Mouse (Mus musculus) ES-CJ7 (cell line): ENCODE results near the gene Themis2.
"Not testable (repeated sequence)": the region's sequence is repeated elsewhere in the genome, so short reads cannot be mapped to it uniquely, and the experiment has no call there.

Experiments used
- DNase-seq: peaks from one replicate; pipeline ENCODE4 v3.0.0; 2011; ENCODE audit warnings: low read depth, low spot score

Themis2 gene

GRCm38 (mm10) chr4:132799845-132800244, 3.7 kb upstream of the Themis2 start:
- no peak for DNase-seq

GRCm38 (mm10) chr4:132798666-132799065, 2.5 kb upstream of the Themis2 start:
- not testable (repeated sequence) for DNase-seq

- no peak for DNase-seq
Measured at GRCm38 (mm10) chr4:132798028-132798427, 1.8 kb upstream of the Themis2 start.

DNA sequence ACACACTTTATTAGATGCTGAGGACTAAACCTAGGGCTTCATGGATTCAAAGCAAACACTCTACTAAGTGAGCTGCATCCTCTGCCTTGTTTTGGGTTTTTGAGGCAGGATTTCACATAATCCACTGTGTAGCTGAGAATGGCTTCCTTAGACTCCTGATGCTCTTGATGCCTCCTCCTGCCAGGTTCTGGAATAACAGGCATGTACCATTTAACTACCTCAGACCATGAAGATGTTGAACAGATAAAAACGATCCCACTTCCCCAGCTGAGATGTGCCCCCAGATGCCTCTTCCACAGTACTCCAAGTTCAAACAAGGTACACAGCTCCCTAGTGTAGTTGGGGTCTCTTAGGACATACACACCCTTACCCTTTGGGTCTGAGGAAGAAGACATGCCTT, 1.3 kb upstream of the Themis2 start:
- no peak for DNase-seq

- no peak for DNase-seq
Measured at GRCm38 (mm10) chr4:132795171-132795570, 1.0 kb downstream of the Themis2 start.

DNA sequence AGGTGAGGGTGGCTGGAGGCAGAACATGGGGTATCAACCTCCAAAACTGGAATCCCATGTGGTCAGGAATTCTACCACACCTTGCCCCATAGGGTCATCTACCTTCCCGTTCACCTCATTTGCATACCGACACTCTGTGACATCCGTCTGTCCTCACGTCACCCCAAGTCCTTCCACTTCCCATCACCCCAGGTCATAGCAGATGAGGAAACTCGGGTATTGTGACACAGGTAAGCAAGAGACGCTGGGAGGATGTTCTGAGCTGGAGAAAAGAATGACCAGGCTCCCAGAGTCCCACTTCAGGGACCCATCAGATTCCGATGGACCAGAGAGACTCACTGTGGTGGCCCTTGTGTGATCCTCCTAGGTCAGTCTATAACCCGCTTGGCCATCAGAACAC, 1.4 kb downstream of the Themis2 start:
- DNase-seq = no peak

GRCm38 (mm10) chr4:132794028-132794427, 2.2 kb downstream of the Themis2 start:
- no peak for DNase-seq

- not testable (repeated sequence) for DNase-seq
Measured at GRCm38 (mm10) chr4:132793322-132794004, 2.7 kb downstream of the Themis2 start.

DNA sequence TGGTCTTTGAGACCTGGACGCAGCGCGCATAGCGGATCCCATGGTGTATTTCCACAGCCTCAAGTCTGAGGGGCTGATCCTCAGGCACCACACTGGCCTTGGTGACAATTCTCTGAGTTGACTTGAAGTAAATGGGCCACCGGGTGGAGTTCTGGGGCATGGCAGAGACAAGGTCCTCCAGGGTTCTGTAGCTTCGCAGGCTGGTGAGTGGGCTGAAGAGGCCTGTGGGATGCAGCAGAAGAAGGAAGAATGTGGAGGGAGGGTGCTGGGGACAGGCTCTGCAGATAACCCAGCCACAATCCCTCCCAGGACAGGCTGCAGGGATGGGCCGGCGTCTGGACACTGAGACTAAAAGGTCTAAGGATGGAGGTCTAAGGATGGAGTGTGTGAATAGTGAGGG, 6.5 kb downstream of the Themis2 start:
- no peak for DNase-seq

DNA sequence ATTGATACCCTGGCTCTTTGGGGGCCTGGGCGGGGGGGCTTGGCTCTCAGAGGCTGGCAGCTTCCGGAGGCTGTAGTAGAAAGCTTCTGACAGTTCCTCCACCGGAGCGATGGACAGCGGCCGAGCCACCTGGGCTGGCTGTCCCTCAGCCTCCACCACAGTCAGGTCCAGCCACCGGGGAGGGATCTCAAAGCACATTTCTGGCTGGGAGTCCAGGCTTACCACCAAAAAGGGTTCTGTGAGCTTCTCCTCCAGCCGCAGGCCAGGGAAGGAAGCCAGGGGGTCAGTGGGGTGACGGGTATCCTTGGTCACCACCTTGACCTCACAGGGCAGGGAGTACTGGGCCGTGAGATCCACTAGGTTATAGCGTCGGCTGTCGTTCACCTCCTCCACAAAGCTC, 11.0 kb downstream of the Themis2 start:
- no peak for DNase-seq

DNA sequence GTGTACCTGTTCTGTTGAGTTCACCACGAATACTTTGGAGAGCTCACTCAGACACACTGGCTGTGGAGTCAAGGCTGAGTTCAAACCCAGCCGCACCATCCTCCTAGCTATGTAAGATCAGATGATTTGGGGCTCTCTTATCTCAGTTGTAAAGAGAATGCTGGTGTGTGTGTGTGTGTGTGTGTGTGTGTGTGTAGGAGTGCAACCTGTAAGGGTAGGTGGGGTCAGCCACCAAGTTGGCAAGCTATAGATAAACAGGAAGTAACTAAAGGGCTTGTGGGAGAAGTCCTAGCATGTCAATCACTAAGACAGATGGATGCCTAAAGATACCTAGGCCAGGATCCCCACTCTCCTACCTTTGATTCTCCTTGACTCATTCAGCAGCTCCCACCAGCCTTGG, 12.5 kb downstream of the Themis2 start:
- DNase-seq = no peak

GRCm38 (mm10) chr4:132780288-132780687, 15.9 kb downstream of the Themis2 start:
- DNase-seq = no peak

- DNase-seq = no peak
Measured at GRCm38 (mm10) chr4:132778562-132779201, 17.5 kb downstream of the Themis2 start.

- peak; percentile 82 for DNase-seq
Measured at GRCm38 (mm10) chr4:132776764-132777163, 19.4 kb downstream of the Themis2 start.

GRCm38 (mm10) chr4:132774905-132775304, 21.3 kb downstream of the Themis2 start:
- no peak for DNase-seq

DNA sequence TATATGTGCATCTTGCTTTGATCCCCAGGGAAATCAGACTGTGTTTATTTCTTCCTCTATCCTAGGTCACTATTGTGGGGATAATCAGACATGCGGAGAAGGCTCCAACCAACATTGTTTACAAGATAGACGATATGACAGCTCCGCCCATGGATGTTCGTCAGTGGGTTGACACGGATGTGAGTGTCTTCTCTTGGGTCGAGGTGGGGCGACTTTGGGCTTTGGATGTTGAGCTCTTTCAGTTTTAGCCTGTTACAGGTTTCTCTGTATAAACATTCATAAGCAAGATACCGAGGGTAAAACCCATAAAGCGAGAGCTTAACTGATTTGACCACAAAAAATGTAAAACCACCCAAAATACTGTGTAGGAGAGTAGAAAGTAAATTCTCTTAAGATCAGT, 24.4 kb downstream of the Themis2 start:
- no peak for DNase-seq

- peak; percentile 100 for DNase-seq
Measured at GRCm38 (mm10) chr4:132767914-132768876, 28.0 kb downstream of the Themis2 start, which contains the start of gene Rpa2. Gene Rpa2, plus strand, starts transcription at chr4:132768332.

GRCm38 (mm10) chr4:132763125-132763524, 33.1 kb downstream of the Themis2 start:
- not testable (repeated sequence) for DNase-seq

DNA sequence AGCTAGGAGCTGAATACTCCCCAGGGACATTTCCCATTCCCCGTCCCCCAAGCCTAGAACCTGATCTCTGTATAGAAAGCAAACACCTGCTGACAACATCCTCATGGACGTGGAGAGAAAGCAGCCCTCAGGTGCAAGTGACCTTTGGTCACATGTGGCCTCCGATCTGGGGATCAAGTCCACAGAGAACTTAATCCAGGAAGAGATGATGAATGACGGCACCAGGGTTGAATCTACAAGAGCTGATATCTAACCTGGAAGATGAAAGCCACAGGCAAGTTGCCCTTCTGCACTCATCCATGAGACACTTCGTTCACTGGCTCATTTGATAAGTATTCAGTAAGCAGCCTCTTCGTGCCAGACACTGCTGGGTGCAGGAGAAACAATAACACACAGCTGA, 33.6 kb downstream of the Themis2 start:
- DNase-seq = no peak

GRCm38 (mm10) chr4:132760296-132760695, 35.9 kb downstream of the Themis2 start:
- no peak for DNase-seq

GRCm38 (mm10) chr4:132757633-132758351, 38.4 kb downstream of the Themis2 start:
- no peak for DNase-seq
